Mouse (Mus musculus) intestine, embryonic 14.5 days (tissue): ENCODE data around the gene Thrap3. TPM values are rescaled to one million over a fixed set of nuclear protein-coding genes. Genes with fewer than 3 reads are reported as not detected.

Experiments used
- ATAC-seq: fragments of 200-750 bp; cut with Nextera tagmentation; replicated peaks from 2 replicates; pipeline ENCODE4 v1.8.0; 2017; ENCODE audit warnings: low read depth, moderate number of reproducible peaks, moderate TSS enrichment, moderate library complexity; ENCODE audit not compliant: low FRiP score, low TSS enrichment
- DNase-seq: peaks from one replicate; pipeline ENCODE4 v3.0.0-alpha.2; 2018; ENCODE audit warnings: low spot score
- H3K27ac ChIP-seq: fragments of 300-500 bp; sonication (generic); 2 replicates; pipeline ENCODE4 v1.5.1; 2014; ENCODE audit warnings: low read depth, mild to moderate bottlenecking, control low read depth
- H3K27me3 ChIP-seq: fragments of 300-500 bp; sonication (generic); replicated peaks from 2 replicates; pipeline ENCODE4 v1.6.1; 2014; ENCODE audit warnings: low read length, control low read depth; ENCODE audit not compliant: control insufficient read depth, insufficient read depth
- H3K36me3 ChIP-seq: fragments of 300-500 bp; sonication (generic); 2 replicates; pipeline ENCODE4 v1.6.1; 2014; ENCODE audit warnings: low read length, control low read depth; ENCODE audit not compliant: control insufficient read depth, insufficient read depth
- H3K4me1 ChIP-seq: fragments of 300-500 bp; sonication (generic); replicated peaks from 2 replicates; pipeline ENCODE4 v1.6.1; 2014; ENCODE audit warnings: low read length, control low read depth, mixed read lengths; ENCODE audit not compliant: control insufficient read depth, insufficient read depth
- H3K4me2 ChIP-seq: fragments of 300-500 bp; sonication (generic); 2 replicates; pipeline ENCODE4 v1.6.1; 2014; ENCODE audit warnings: low read length
- H3K4me3 ChIP-seq: fragments of 300-500 bp; sonication (generic); 2 replicates; pipeline ENCODE4 v1.5.1; 2014; ENCODE audit warnings: low read depth, low read length, control low read depth, mixed read lengths
- H3K9ac ChIP-seq: fragments of 300-500 bp; sonication (generic); 2 replicates; pipeline ENCODE4 v1.6.1; 2014; ENCODE audit warnings: mild to moderate bottlenecking, low read length
- H3K9me3 ChIP-seq: fragments of 300-500 bp; sonication (generic); 2 replicates; pipeline ENCODE4 v1.6.1; 2016; ENCODE audit warnings: low read length, control low read depth; ENCODE audit not compliant: control insufficient read depth
- WGBS: fragments of 180-500 bp; shearing (Covaris S2); extraction: QIAGEN DNeasy Blood & Tissue Kit; methylation state at CpG from one replicate; pipeline ENCODE4 v1.1.7; 2014; 5-methylcytosine and 5-hydroxymethylcytosine counted together
- polyA plus RNA-seq: library from polyadenylated mRNA; unstranded; fragments of >200 nt; fragmentation: Nextera tagmentation; extraction: Ambion mirVana; gene quantifications from 2 replicates; pipeline ENCODE4 v1.2.1, GENCODE M21; 2014

Gene Thrap3
- polyA plus RNA-seq, 1 experiment from 2014 or later: 206 TPM

GRCm38 (mm10) chr4:126134639-126135038 is 67.9 kb downstream of the Thrap3 start:
- no peak overlapping the region for H3K27ac ChIP-seq
- H3K4me3 ChIP-seq: no peak overlapping the region
- H3K9me3 ChIP-seq: no peaks in the 10 kb centered on the region
- ATAC-seq: no peak
- H3K36me3 ChIP-seq: peaks cover 52% of the 10 kb centered on the region
- H3K9ac ChIP-seq: no peak overlapping the region
- no peaks in the 10 kb centered on the region for H3K27me3 ChIP-seq
- no peak for DNase-seq
- H3K4me2 ChIP-seq: no peak overlapping the region
- H3K4me1 ChIP-seq: peaks cover 35% of the 10 kb centered on the region
- 92% methylated on average over 4 of the region's 4 CpGs for WGBS

- WGBS: 96% methylated on average over 4 of the region's 4 CpGs
Measured at GRCm38 (mm10) chr4:126134236-126134635, 68.3 kb downstream of the Thrap3 start.

DNA sequence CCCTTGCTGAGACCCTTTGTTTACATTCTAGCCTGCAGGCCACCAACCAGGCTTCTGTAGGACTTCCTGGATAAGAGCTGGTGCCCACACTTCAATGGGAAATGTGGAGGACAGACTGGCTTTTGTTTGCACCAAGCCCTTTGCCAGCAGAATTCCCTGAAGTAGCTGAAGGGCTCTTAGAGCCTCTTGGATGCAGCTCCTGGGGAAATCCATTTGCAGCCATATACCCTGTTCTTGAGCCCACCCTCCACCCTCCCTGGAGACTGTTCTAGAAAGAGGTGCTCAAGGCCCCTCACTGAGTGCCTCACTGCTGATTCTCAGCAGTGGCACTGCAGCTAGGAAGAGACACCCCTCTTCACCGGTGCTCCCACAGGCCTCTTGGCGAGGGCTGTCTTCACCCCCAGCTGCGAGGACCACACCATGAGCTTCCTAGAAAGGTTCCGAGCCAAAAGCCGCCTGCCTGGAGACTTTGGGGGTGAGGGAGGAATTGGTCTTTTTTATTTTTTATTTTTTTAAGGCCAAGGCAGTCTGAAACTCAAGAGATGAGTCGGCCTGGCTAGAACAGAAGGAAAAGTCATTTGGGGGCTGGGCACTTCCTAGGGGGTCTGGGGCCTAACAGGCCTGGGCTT is 69.8 kb downstream of the Thrap3 start:
- Histone ChIP-seq H3K9ac (no peak overlapping the region; the same call in 1 of the 2 replicates), H3K36me3 (peaks cover 47% of the 10 kb centered on the region), H3K27ac (0 out of 2 replicates have a peak overlapping the region, but pooled peaks have one; percentile 24), H3K4me3 (no peak overlapping the region), H3K27me3 (no peaks in the 10 kb centered on the region), H3K9me3 (no peaks in the 10 kb centered on the region), H3K4me1 (peaks cover 37% of the 10 kb centered on the region), H3K4me2 (no peak overlapping the region)
- DNase-seq (no peak), ATAC-seq (no peak)
- WGBS: 55% methylated on average over 6 of the region's 6 CpGs

More at GRCm38 (mm10) chr4:126134236-126134635, 68.3 kb downstream of the Thrap3 start:
- Histone ChIP-seq H3K9ac (no peak overlapping the region), H3K4me3 (no peak overlapping the region), H3K36me3 (peaks cover 52% of the 10 kb centered on the region), H3K4me1 (peaks cover 37% of the 10 kb centered on the region), H3K27ac (no peak overlapping the region), H3K4me2 (no peak overlapping the region), H3K27me3 (no peaks in the 10 kb centered on the region), H3K9me3 (no peaks in the 10 kb centered on the region)
- DNase-seq: no peak
- no peak for ATAC-seq

- H3K36me3 ChIP-seq: peaks cover 41% of the 10 kb centered on the region
- no peak for DNase-seq
- no peaks in the 10 kb centered on the region for H3K27me3 ChIP-seq
- no peak overlapping the region for H3K4me3 ChIP-seq
- H3K27ac ChIP-seq: peak overlapping the region; percentile 89
- WGBS: 50% methylated on average over 10 of the region's 10 CpGs
- H3K9ac ChIP-seq: no peak overlapping the region
- peak overlapping the region; percentile 22; the same call in 1 of the 2 replicates for H3K4me2 ChIP-seq
- ATAC-seq: no peak
- H3K9me3 ChIP-seq: no peaks in the 10 kb centered on the region
- H3K4me1 ChIP-seq: peaks cover 37% of the 10 kb centered on the region
Measured at GRCm38 (mm10) chr4:126131290-126132121, 71.1 kb downstream of the Thrap3 start.

DNA sequence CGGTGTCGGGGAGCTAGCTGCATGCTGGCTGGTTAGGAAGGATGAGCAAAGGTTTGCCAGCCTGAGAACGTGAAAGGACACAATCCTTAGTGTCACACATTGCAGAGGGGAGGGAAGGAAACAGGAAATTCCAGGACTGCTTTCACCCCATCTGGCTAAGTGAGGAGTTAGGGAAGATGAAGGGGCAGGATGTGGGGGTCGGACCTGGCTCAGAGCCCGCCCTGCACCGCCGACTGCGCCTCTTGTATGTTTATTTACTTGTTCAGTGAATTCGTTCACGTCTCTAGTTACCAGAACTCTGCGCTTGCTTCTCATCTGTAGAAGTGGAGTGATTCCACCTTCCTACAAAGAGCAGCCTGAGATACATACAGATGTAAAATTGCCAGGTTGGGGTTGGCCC is 72.1 kb downstream of the Thrap3 start:
- Histone ChIP-seq H3K4me1 (peaks cover 37% of the 10 kb centered on the region), H3K9ac (no peak overlapping the region), H3K27me3 (no peaks in the 10 kb centered on the region), H3K4me3 (no peak overlapping the region), H3K36me3 (peaks cover 41% of the 10 kb centered on the region), H3K27ac (peak overlapping the region; percentile 89), H3K9me3 (no peaks in the 10 kb centered on the region), H3K4me2 (peak overlapping the region; percentile 22)
- ATAC-seq (0 out of 2 replicates have a peak, but pooled peaks have one; percentile 5), DNase-seq (peak; percentile 73)
- 18% methylated on average over 11 of the region's 11 CpGs for WGBS

DNA sequence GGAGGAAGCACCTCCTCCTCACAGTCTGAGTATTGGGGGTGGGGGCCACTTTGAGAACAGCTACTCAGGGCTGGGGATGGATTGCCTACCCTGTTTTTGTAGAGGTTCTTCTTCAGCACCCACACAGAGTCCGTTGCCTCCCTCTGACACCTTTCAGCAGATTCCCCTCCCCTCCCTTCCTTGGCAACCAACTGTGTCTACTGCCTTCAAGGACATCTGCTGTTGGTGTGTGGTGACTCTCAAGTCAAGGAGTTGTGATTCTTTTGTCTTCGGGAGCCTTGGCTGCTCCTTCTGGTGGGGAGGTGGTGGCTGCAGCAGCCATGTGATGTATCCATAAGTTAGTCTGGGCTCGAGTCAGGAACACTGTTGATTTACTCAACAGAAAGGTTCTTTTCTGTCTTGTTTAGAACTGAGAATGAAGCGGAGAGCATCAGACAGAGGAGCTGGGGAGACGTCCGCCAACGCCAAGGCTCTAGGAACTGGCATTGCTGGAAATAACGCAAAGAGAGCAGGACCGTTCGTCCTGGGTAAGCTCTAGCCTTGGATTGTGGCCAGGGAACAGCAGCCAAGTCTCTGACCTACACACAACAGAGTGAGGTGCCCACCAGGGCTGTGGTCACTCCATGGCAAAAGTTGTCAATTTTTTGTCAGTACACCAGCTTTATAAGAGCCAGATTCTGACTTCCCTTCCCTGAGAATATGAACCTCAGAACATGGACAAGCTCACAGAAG is 79.1 kb downstream of the Thrap3 start:
- ATAC-seq (no peak), DNase-seq (no peak)
- peaks cover 36% of the 10 kb centered on the region for H3K36me3 ChIP-seq
- H3K27me3 ChIP-seq: no peaks in the 10 kb centered on the region
- no peak overlapping the region for H3K4me2 ChIP-seq
- no peaks in the 10 kb centered on the region for H3K4me1 ChIP-seq
- no peak overlapping the region for H3K27ac ChIP-seq
- H3K4me3 ChIP-seq: no peak overlapping the region
- peaks cover 5% of the 10 kb centered on the region for H3K9me3 ChIP-seq
- WGBS: 86% methylated on average over 10 of the region's 10 CpGs
- no peak overlapping the region for H3K9ac ChIP-seq

DNA sequence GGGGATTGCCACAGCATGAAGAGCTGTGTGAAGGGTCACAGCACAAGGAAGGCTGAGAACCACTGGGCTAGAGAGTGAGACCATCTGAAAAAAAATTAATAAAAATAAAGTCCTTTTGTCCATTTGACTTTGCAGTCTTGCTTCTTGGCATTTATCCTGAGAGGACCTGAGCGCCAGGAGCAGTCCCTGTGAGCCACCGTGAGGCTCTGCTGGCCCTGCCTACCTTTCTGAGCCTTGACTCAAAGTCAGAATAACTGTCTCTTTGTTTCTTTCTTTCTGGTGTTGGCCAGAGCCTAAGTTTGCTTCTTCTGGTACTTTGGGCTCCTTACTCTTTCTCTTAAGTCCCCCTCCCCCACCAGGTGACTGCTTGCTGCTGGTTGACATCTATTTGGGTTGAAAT is 82.1 kb downstream of the Thrap3 start:
- H3K36me3 ChIP-seq: peaks cover 25% of the 10 kb centered on the region
- H3K4me1 ChIP-seq: no peaks in the 10 kb centered on the region
- WGBS: 85% methylated on average over 2 of the region's 2 CpGs
- no peak for ATAC-seq
- H3K27ac ChIP-seq: no peak overlapping the region
- H3K9ac ChIP-seq: no peak overlapping the region
- peaks cover 5% of the 10 kb centered on the region for H3K9me3 ChIP-seq
- no peaks in the 10 kb centered on the region for H3K27me3 ChIP-seq
- H3K4me3 ChIP-seq: no peak overlapping the region
- no peak overlapping the region for H3K4me2 ChIP-seq
- DNase-seq: no peak

DNA sequence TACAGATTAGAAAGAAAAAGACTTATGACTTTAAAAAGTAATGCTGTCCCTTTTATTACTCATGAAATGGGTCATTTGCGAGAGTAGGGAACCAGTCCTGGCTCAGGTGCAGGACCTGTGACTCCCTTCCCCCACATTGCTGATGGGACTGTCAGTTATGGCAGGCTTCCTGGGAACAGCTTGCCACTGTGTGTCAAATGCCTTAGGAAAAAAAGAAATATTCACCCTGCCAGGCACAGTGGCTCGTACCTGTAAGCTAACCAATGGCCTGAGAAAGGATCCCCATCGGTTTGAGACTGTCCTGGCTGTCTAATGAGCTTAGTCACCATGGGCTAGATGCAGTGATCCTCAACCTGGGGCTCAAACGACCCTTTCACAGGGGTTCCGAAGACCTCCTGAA is 82.5 kb downstream of the Thrap3 start:
- 90% methylated on average over 5 of the region's 5 CpGs for WGBS
- no peak overlapping the region for H3K27ac ChIP-seq
- H3K27me3 ChIP-seq: no peaks in the 10 kb centered on the region
- ATAC-seq: no peak
- H3K4me3 ChIP-seq: no peak overlapping the region
- no peak overlapping the region for H3K9ac ChIP-seq
- no peak overlapping the region for H3K4me2 ChIP-seq
- H3K36me3 ChIP-seq: peaks cover 21% of the 10 kb centered on the region
- H3K9me3 ChIP-seq: peaks cover 5% of the 10 kb centered on the region
- H3K4me1 ChIP-seq: no peaks in the 10 kb centered on the region
- DNase-seq: no peak
